Mouse (Mus musculus): Measurements from ENCODE around the gene Col5a1.

The Col5a1 gene

DNA sequence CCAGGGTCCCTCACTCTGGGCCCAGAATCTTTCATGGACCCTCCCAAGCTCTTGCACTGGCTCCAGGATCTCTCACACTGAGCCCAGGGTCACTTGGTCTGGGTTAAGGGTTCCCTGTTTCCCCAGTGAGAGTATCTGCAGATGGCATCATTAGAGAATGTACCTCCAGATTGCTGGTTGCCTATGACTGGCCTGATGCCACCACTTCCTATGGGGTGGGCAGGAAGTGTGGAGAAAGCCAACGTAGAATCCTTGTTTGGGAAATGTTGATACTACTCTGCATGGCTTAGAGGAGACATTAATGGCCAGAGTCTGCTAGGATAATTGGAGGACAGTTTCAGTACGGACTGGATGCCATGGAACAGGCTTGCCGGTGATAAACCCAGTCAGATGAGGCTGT lies 76.2 kb downstream of the Col5a1 start:
- no peak for DNase-seq (ENCODE audit: low read depth in 1 of 2, low spot score in 2 of 2)

GRCm38 (mm10) chr2:27969158-27969557 lies 82.9 kb downstream of the Col5a1 start:
- no peak for DNase-seq (ENCODE audit: low read depth in 1 of 2, low spot score in 2 of 2)

- no peak for DNase-seq (ENCODE audit: low read depth in 1 of 2, low spot score in 2 of 2)
These were observed 87.6 kb downstream of the Col5a1 start for GRCm38 (mm10) chr2:27973840-27974239.

DNA sequence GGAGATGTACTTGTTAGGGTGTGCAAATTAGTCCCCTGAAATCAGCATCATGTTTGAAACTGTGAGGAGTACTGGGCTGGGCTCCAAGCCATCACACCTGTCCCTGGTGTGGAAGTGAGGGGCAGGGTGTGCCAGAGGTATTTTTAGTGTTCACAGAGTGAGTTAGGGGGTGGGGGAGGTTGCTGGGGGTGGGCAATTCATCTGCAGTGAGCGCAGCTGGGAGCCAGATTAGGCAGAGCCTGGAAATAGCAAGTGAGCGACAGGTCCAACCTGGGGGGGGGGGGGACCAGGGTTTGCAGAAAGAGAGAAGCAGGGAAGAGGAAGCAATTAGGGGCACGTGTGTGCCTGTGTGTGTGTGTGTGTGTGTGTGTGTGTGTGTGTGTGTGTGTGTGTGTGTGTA lies 89.6 kb downstream of the Col5a1 start:
- DNase-seq (ENCODE audit: low read depth in 1 of 2, low spot score in 2 of 2): no peak

DNA sequence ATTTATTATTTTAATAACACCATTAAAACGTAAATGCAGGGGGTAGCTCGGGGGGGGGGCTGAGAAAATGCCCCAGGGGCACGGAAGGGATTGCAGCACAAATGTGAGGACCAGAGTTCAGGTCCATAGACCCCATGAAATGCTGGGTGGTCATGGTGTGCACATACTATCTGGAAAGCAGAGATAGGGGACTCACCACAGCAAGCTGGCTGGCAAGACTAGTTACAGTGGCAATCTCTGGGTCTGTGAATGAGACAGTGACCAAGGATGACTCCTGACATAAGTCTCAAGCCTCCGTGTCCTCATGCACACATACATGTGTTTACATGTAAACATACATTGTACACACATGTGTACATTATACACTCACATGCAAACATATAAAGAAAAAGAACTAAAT lies 90.3 kb downstream of the Col5a1 start:
- DNase-seq (ENCODE audit: low read depth in 1 of 2, low spot score in 2 of 2): no peak

- no peak for DNase-seq (ENCODE audit: low read depth in 1 of 2, low spot score in 2 of 2)
These were observed 94.8 kb downstream of the Col5a1 start for GRCm38 (mm10) chr2:27981066-27981465.

GRCm38 (mm10) chr2:27981621-27982535 lies 95.7 kb downstream of the Col5a1 start:
- no peak for DNase-seq (ENCODE audit: low read depth in 1 of 2, low spot score in 2 of 2)

DNA sequence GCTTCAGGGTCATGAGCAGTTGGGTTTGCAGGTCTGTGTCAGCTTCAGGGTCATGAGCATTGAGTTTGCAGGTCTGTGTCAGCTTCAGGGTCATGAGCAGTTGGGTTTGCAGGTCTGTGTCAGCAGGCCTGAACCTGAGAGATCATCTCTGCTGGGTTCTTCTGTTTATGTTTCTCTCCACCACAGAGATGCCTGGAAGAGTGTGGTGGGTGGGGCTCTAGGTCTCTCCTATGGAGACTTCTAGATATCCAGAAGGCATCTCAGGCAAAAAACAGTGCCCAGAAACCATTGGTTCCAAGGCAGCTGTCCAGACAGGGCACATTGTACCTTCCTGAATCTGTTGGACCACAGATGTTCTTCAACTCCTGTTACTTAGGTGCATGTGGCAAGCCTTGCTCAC lies 96.9 kb downstream of the Col5a1 start:
- no peak for DNase-seq (ENCODE audit: low read depth in 1 of 2, low spot score in 2 of 2)

DNA sequence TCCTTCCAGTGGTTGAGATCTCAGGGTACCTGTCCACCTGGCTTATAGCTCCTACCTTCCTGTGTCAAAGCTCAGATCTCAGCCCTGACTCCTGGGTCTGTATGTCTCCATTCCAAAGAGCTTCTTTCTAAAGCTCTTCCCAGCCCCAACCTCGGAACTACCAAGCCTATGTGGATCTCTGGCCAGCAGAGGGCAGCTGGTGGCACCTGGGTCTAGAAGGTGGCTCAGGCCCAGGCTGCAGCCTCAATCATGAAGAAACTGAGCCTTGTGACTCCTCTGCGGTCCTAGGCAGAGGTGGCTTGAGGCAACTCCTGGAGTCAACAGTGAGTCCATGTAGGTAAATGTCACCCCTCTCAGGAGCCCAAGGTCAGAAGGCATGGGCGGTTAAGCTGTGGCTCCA lies 97.7 kb downstream of the Col5a1 start:
- DNase-seq (ENCODE audit: low read depth in 1 of 2, low spot score in 2 of 2): no peak

DNA sequence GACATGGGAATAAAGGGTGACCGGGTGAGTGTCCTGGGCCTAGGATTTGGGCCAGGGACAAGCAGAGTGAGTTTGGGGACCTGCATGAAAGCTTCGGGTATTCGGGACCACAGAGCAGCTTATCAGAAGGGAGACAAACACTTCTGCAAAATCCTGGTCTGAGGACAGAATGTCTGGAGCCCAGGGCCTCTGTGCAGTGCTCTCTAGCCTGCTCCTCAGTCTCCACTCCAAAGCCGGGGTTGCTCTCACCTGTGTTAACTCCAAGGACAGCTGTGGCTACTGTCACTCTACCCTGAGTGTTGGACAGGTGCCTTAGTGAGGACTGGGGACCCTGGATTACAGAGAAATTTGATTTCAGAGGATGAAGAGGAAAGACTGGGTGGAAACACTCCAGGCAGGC lies 100.5 kb downstream of the Col5a1 start:
- DNase-seq (ENCODE audit: low read depth in 1 of 2, low spot score in 2 of 2): no peak

DNA sequence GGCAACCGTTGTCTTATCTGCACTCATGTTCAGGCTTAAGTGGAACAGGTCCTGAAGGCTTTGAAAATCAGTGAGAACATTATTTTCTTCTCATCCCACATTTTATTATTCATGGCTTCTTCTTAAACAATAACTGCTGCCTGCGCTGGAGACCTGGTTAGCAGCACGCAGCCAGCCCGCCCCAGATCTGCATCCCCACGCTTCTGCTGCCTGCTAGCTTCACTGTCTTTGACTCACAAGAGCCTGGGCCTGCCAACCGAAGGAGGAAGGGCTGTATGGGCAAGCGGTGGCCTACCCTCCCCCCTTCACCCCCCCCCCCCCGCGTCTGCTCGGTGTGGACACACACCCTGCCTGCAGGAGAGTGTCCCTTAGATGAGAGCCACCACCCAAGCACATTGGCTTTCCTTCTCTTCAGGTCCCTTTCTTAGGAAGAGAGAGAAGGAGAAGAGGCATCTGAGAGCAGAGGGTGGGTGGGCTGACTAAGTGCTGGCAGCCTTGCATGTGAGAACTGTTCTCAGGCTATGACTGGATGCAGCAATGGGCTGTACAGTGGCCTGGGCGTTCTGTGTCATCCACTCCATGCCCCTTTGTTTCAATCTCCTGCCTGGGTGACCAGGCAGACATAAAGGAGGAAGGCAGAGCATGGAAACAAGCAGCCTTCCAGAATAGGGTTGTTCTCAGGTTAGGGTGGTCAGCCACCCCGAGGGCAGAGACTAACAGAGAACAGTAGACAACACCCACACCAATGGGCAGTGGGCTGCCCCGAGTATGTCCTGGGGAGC lies 104.4 kb downstream of the Col5a1 start:
- no peak for DNase-seq (ENCODE audit: low read depth in 1 of 2, low spot score in 2 of 2)

GRCm38 (mm10) chr2:27993416-27993815 lies 107.2 kb downstream of the Col5a1 start:
- no peak for DNase-seq (ENCODE audit: low read depth in 1 of 2, low spot score in 2 of 2)

DNA sequence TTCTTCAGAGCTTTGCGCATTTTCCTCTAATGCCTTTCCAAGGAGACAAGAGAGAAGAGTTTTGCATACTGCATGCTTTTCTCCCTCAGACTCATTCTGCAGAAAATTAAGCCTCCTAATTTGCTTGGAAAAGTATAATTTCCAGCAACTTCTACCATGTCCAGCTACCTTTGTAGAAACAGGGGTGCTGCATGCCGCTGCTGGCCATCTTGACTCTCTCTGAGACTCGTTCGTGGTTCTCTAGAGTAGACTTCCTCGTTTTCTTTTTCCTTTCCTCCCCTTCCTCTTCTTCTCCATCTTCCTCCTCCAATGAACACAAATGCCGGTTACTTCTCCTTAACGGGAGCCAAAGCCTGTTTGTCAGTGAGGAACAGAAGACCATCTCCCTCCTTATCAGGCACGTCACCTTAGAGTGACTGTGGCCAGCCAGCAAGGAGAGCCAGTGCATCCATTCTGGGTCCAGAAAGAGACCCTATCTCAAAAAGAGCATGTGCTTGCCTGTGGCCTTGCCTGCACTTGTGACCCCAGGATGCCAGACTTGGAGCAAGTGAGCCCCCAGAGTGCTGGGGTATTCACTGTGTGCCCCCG lies 113.9 kb downstream of the Col5a1 start:
- DNase-seq (ENCODE audit: low read depth in 1 of 2, low spot score in 2 of 2): no peak

DNA sequence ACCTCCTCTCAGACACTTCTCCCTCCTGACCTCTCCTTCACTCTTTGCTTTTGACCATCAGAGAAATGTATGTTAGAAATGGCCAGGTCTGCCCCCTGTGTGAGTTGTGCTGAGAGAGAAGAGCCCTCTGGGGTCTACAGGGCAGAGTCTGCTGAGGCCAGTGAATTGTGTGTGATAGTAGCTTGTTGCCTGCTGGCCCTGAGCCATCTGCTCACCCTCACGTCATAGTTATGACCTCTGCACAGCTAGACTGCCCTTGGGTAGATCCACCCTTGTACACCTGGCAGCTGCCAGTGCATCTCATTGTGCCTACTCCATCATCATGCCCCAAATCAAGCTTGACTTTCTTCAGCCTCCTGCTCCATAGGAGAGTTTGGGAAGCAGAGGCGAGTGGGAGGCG lies 114.4 kb downstream of the Col5a1 start:
- no peak for DNase-seq (ENCODE audit: low read depth in 1 of 2, low spot score in 2 of 2)

DNA sequence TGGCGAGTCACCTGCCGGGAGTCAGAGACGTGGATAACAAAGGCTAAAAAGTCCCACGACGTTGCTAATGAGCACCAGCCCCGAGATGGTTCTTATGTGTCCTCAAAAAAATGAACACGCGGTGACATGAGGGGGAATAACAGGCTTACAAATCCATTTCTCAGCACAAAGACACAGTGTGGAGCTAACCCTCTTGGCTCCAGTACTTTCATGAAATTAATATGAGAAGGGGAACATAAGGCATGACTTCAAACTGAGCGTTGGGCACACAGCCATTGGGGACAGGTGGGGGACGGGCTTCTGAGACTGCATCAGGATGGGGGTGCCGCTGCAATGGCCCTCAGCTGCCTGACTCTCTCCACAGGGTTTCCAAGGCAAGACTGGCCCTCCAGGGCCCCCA lies 115.0 kb downstream of the Col5a1 start:
- DNase-seq (ENCODE audit: low read depth in 1 of 2, low spot score in 2 of 2): no peak

- no peak for DNase-seq (ENCODE audit: low read depth in 1 of 2, low spot score in 2 of 2)
These were observed 119.0 kb downstream of the Col5a1 start for GRCm38 (mm10) chr2:28005187-28005586.

- DNase-seq (ENCODE audit: low read depth in 1 of 2, low spot score in 2 of 2): no peak
These were observed 122.0 kb downstream of the Col5a1 start for GRCm38 (mm10) chr2:28008261-28008660.

DNA sequence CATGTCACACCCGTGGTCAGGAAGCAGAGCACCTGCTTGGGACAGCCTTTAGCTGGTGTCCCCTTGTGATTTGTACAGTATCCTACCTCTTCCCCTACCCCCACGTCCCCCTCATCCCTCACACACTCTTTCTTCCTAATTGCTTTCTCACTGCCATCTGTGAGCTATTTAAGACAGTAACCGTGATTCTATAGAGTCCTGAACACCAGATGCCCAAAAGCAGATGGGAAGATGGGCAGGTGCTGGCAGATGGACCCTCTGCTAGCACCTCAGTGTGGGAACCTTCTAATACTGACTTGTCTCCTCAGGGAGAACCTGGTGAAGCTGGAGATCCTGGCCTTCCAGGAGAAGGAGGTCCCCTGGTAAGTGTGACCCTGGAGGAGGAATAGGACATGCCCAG lies 126.1 kb downstream of the Col5a1 start:
- no peak for DNase-seq (ENCODE audit: low read depth in 1 of 2, low spot score in 2 of 2)

DNA sequence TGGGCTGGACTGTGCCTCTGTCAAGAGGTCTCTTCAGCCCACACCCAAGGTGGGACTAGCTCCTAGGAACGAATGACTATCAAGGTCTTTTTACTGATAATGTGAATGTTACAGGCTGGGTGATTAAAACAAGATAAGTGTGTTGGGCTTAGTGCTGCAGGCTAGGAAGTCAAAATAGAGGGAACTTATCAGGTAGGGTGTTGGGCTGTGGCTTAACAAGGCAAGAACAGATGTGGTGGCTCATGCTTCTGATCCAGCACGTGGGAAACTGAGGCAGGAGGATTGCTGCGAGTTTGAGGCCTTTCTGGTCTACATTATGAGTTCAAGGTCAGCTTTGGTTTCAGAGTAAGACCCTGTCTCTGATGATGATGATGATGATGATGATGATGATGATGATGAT lies 128.6 kb downstream of the Col5a1 start:
- DNase-seq (ENCODE audit: low read depth in 1 of 2, low spot score in 2 of 2): no peak

DNA sequence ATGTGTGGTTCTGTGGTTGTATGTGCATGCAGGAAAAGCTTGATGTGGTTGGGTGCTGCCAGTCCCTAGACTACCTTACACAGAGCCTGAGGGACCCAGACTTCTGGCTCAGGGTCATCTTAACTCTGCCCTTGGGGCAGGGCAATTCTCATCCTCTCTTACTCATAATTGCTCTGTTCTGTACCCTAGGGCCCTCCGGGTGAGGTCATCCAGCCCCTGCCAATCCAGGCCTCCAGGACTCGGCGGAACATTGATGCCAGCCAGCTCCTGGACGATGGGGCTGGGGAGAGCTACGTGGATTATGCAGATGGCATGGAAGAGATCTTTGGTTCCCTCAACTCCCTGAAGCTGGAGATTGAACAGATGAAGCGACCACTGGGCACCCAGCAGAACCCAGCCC lies 138.2 kb downstream of the Col5a1 start:
- DNase-seq (ENCODE audit: low read depth in 1 of 2, low spot score in 2 of 2): no peak

GRCm38 (mm10) chr2:28025776-28026175 lies 139.6 kb downstream of the Col5a1 start:
- no peak for DNase-seq (ENCODE audit: low read depth in 1 of 2, low spot score in 2 of 2)

- no peak for DNase-seq (ENCODE audit: low read depth in 1 of 2, low spot score in 2 of 2)
These were observed 145.6 kb downstream of the Col5a1 start for GRCm38 (mm10) chr2:28031860-28032259.
